Mouse (Mus musculus): ENCODE results near the gene Asb11. TPM values are rescaled to one million over a fixed set of nuclear protein-coding genes. Genes with fewer than 3 reads are reported as not detected.

The Asb11 gene
- total RNA-seq, 2 experiments from 2014 or later = 152 to 195 TPM

DNA sequence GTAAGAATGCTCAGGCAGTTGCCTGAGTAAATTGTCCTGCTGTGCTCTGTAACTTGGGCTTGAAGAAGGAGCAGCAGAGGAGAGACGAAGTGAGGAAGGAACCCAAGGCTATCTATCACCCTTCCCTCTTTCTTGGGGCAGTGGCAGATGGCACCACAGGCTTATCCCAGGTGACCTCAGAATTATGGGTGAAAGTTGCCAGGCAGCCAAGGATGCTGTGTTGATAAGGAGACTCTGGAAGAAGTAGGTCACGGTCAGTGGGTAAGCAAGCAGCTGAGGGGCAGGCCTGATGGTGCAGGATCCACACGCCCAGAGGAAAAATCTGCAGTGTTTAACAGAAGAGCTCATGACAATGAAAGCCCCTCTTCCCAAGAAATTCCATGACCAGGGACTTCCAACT lies 4.5 kb downstream of the Asb11 start:
- DNase-seq (ENCODE audit: low spot score) = no peak

- DNase-seq (ENCODE audit: low spot score) = no peak
These were observed 8.8 kb downstream of the Asb11 start for GRCm38 (mm10) chrX:164445601-164446000.

DNA sequence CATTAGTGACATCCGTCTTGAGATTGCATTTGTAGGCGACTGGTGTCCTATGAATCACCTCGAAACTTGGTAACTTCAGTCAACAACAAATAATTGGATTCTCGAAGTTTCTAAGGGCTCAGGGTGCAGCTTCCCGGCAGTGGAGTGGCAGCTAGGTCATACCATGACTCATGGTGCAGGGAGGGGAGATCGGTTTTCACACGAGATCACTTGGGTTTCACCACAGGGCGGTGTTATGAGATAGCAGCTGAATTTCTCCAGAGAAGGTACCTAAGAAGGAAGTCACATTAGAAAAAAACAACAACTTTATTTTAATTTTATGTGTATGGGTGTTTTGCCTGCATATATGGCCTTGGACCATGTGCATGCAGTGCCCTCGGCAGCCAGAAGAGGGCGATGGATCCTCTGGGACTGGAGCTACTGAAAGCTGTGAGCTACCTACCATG lies 9.3 kb downstream of the Asb11 start:
- DNase-seq (ENCODE audit: low spot score) = no peak

GRCm38 (mm10) chrX:164446835-164447681 lies 10.3 kb downstream of the Asb11 start:
- no peak for DNase-seq (ENCODE audit: low spot score)

DNA sequence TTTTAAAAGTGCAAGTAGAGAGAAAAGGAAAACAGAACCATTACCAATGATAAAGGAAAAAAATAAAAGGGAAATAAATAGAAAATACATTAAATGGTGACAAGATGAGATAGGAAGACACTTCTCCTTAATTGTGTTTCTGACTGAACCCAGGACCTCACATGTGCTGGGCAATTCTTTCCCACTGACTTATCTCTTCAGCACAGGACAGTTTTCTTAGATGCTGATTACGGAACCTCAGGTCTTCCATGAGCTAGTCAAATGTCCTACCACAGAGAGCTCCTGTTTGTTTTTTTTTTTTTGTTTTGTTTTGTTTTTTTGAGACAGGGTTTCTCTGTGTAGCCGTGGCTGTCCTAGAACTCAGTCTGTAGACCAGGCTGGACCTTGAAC lies 10.9 kb downstream of the Asb11 start:
- no peak for DNase-seq (ENCODE audit: low spot score)

DNA sequence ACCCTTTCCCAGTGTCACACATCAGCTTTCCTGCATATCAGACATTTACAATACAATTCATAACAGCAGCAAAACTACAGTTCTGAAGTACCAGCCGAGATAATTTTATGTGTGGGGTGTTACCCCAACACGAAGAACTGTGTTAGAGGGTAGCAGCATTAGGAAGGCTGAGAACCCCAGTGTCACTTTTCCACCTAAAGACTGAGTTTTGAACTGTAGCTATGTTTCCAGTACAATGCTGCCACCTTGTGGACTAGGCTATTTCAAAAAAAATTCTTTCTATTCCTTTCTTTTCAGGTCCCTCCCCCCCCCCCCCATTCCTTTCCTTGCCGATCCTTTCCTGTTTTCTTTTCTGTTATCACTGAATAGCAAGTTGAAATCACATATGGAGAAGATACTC lies 12.4 kb downstream of the Asb11 start:
- DNase-seq (ENCODE audit: low spot score) = peak; percentile 36

DNA sequence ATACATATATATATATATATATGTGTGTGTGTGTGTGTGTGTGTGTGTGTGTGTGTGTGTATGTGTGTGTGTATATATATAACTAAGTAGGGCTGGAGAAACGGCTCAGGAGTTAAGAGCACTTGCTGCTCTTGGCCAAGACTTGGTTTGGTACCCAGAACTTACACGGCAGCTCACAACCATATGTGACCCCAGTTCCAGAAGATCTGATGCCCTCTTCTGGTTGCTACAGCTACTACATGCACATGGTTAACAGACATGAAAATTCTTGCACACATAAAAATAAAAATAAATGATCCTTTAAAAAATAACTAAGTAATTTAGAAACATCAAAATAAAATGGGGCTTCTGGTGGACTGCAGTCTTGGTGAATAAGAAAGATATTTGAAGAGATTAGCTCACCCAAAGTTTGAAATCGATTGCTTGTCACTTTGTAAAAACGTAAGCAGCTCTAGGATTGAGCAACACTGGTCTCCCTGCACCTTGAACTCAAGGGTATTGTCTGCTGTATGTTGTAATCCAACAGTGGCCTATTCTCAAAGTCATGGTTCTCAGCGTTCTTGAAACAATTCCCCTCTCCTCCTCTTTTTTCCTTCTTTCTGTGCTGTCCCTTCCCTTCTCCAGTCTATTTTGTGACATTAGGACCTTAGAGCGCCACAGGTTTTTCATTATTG lies 22.5 kb downstream of the Asb11 start:
- no peak for DNase-seq (ENCODE audit: low spot score)

- no peak for DNase-seq (ENCODE audit: low spot score)
These were observed 65.5 kb downstream of the Asb11 start for GRCm38 (mm10) chrX:164502258-164502657.

GRCm38 (mm10) chrX:164505709-164506498 lies 69.1 kb downstream of the Asb11 start, which contains the start of gene Asb9:
TSS of gene Asb9 (plus strand) at chrX:164506327.
- no peak for DNase-seq (ENCODE audit: low spot score)

DNA sequence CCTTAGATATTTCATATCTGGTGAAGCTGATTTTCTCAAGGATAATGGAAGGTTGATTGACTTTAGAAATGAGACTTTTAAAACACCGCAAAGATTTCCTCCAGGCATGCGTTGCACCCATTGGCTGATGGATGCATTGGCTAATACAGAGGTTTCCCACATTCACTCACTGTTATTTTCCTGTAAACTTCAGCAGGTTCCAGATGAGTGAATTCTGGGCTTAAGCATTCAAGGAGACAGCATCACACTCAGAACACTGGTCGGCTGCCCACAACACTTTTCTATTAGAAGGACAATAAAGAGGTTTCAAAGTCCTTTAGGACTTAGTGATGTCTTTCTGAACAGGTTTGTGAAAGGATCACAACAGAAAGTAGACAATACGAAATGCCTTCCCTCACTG lies 70.3 kb downstream of the Asb11 start:
- DNase-seq (ENCODE audit: low spot score) = no peak

DNA sequence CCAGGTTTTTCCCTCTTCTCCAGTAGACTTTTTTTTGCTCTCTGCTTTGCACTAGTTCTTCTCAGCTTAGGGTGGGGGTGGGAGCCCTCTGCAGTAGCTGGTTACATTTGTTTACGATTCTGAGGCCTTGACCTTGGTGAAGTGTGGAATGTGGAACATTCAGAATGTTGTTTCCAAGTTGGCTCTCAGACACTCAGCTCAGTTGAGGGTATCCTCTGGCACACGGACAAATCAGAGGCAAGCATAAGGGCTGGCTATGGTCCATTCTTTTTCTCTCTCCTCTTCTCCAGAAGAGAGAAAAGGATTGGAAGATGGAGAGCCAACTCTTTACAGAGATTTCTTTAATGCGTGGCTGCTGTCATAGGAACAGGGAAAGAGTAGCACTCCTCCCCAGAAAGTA lies 71.9 kb downstream of the Asb11 start:
- no peak for DNase-seq (ENCODE audit: low spot score)

Other genes with a start within 250 kb of the Asb11 start
- under 1 TPM; 0.27 to 0.33 TPM for gene Bmx, start 178.8 kb upstream of the Asb11 start, total RNA-seq (2021)
- gene Pir, start 167.6 kb upstream of the Asb11 start, total RNA-seq (2021) = 1 to 10 TPM; 2.9 to 6.0 TPM
- 1 to 10 TPM; 1.9 to 3.0 TPM for gene Vegfd, start 63.6 kb upstream of the Asb11 start, total RNA-seq (2021)
- 1 to 10 TPM; 1.6 to 2.4 TPM for gene Piga, start 17.2 kb upstream of the Asb11 start, total RNA-seq (2021)
- gene Asb9, start 69.3 kb downstream of the Asb11 start, total RNA-seq (2021) = not detected